Mouse (Mus musculus) thymus, postnatal 25 days (tissue): ENCODE data around the gene Creb3.
"Not testable (repeated sequence)": the region's sequence is repeated elsewhere in the genome, so short reads cannot be mapped to it uniquely, and the experiment has no call there.

Source experiments
- DNase-seq: peaks from one replicate; pipeline ENCODE4 v3.0.0; 2022

Creb3 gene

DNA sequence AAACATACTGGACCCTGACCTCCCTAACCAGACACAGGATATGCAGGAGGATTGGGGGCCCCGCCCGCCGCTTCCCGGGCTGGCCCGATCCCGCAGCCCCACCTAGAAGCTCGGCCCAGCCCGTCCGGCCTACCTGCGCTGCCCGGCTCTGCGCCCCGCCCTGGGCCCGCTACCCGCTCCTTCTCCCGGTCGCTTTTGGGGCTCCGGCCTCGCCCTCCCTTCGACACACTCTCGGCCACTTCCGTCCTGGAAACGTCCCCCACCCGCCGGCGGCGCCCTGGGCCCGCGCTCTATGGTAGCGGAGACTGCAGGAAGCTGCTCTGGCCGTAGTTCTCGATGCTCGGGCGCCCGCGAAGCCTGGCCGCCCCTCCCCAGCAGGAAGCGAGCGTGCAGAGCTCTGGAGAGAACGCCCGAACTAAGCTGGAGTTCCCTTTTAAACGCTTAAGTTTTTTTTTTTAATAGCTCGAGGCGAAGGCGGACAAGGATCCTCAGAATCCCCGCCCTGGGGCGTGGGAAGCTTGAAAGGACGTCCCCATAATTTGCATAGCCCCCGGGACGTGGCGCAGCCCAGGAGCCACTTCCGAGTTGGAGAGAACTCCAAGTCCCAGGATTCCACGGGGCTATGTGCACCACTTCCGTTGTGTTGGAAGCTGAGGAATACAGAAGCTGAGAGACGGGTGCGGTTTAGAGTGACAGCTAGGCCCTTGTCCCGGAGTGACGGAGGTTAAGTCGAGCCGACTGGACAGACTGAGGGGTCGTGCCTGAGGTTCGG lies at the start of gene Creb3, which contains the start of gene Tln1:
Creb3 (plus strand) TSS at position 336 of the 772 bp plus-strand sequence.
Tln1 (minus strand) TSS at position 695 of the 772 bp plus-strand sequence.
- DNase-seq, result peak; percentile 94

DNA sequence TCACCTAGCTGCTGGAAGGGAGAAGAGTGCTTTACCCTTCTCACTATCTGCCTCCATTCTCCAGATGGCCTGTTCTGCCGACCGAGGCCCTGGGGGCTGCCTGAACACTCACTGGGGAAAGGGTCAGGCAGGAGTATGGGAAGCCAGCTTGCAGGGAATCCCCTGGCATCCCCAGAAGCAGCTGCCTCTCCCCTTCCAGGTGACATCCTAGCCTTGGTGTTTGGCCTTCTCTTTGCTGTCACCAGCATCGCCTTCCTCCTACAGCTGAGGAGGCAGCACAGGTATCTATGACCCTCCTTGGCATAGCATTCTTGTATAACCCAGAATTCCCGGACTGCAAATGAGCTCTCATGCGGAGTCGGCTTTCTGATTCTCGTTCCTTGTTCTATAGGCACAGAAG lies 49.5 kb upstream of the Creb3 start:
- no peak for DNase-seq

DNA sequence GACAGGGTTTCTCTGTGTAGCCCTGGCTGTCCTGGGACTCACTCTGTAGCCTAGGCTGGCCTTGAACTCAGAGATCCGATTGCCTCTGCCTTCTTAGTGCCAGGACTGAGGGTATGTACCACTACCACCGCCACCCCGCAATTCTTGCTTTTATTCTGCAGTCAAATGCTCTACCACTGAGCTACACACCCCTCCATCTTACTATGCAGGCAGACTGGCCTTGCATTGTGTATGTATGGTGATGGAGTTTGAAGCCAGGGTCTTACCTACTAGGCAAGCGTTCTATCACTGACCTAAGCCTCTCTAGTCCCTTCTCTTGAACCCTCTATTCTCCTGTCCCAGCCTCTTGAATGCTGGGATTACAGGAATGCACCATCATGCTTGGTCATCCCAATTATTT lies 48.8 kb upstream of the Creb3 start:
- no peak for DNase-seq

DNA sequence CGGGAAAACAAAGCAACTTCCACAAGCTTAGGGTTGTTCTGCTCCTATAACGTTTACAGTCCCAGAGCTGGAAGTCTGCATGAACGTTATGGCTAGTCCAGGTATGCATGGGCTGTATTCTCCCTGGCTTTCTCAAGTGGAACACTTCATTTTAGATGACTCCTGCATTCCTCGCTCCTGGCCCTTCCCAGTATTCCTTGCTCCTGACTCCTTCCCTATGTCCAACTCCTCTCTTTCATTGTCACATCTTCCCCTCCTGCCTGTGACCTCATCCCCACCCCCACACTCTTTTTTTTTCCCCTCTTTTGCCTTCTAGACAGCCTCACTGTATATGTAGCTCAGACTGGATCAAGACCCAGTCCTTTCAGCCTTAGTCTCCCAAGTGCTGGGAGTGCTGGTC lies 48.3 kb upstream of the Creb3 start:
- no peak for DNase-seq

DNA sequence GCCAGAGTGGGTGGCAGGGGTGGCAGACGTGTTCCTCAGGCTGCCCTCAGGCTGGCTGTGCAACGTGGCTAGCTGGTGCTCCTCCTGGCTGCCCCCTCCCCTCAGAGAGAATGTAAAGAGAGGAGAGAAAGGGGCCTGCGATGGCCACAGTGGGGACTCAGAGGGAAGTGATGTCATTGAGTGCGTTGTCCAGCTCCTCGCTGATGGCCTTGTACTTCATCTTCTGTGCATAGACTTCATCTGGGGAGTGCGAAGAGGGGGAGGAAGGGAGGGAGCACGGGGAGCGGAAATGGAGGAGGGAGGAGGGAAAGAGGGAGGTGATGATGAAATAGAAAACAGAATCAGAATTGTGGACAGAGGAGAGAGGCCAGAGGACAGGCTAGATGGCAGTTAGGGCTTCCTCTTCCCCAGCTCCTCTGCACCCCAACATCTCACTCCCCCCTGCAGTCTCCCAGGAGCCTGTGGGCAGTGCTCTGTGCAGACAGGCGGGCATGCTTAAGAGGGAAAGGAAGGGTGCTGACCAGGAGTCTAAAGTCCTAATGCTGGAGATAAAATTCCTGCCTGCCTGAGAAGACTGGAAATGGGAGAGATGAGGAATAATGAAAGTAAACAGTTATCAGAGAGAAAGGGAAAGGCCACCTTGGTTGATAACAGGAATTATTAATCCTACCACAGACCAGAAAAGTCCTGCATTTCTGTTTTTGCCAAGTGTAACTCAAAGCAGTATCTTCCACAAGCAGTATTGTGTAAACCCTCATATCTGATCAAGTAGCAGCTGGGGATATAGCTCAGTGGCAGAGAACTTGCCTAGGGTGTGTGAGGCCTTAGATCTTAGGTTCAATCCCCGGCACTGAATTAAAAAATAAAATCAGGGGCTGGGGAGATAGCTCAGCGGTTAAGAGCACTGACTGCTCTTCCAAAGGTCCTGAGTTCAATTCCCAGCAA lies 46.1 kb upstream of the Creb3 start:
- no peak for DNase-seq

DNA sequence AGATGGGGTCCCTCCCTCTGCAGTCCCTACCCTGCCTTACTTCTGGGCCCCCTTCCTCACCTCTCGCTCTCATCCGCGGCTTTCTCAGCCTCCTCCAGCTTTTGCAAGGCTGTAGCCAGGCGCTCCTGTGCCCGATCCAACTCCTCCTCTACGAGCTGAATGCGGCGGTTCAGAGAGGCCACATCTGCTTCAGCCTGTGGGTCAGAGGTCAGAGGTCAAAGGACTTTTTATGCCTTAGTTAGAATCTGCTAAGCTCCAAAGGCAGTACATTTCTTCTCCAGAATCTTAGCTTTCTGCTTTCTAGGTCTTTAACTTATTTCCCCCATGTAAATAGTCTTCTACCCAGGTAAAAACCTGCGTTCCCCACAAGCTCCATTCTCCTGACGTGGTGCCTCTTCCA lies 42.6 kb upstream of the Creb3 start:
- no peak for DNase-seq

DNA sequence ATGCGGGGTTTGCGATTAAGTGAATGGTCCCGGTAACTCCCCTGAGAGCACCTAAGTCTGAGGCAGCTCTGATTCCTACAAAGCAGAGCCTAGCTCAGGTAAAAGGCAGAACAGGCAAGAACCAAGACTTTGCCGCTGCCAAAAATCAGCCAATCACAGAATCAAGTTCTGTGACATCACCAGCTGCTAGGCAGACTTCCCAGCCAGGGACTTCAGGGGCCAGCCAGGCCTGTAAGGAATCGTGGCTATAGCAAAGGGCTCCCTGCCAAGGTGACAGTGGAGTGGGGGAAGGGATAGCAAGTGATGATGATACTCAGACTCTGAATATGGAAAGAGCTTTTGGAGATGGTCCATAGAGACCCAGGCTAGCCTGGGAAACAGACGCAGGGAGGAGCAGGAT lies 42.2 kb upstream of the Creb3 start:
- DNase-seq, result peak; percentile 88

DNA sequence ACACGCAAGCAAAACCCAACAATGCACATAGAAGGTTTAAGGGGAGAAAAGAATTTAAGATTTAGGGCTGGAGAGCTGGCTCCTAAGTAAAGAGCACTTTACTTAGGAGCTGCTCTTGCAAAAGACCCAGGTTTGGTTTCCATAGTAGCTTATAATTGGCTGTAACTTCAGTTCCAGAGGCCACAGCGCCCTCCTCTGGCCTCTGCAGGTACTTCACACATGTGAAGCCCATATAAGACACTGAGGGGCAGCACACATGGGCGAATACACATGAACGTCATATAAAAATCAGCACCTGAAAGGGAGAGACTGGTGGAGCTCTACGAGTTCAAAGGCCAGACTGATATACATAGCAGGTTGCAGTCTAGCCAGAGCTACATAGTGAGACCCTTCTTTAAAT lies 34.3 kb upstream of the Creb3 start:
- DNase-seq, result peak; percentile 44

DNA sequence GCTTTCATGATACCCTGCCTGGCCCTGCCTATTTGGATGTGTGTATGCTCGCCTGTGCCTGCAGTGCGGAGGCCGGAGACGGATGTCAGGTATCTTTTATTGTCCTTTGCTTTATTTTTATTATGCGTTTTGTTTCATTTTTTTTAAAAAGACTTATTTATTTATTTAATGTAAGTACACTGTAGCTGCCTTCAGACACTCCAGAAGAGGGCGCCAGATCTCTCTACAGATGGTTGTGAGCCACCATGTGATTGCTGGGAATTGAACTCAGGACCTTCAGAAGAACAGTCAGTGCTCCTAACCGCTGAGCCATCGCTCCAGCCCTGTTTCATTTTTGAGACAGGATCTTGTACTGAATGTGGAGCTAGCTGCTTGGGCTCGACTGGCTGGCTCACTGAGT lies 33.6 kb upstream of the Creb3 start:
- no peak for DNase-seq

DNA sequence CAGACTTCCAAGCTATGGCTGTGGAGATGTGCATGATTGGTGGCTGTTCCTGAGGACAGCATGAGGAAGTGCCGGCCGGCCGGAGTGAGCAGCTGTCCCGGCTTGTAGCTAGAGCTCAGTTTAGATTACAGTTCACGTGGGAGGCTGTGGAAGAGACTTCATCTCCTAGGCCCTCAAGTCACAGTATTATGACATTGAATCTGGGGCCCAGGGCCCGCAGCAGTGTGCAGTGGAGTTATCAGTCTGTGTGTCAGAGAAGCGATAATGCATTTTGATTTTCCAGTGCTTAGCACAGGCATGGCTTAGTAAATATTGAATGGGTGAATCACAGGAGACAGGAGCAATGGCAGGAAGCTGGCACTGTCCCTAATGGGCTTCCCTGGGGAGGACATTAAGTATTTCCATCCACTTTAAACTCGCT lies 32.0 kb upstream of the Creb3 start:
- no peak for DNase-seq

DNA sequence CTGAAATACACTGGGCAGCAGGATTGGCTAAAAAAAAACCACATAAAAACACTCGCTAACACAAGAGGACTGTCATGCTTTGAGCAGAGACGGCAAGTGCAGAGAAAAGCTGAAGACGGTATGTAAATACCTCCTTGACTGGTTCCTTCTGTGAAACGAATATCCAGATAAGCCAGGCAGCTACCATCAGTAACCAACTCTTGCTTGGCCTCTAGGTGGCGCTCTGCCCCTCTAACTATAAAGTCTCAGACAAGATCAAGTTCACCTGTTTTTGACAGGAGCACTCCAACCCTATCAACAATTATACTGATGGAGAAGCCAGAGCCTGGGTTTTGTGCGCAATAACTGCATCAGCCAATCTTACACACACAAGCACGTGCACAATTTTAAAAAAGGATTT lies 31.6 kb upstream of the Creb3 start:
- DNase-seq, result peak; percentile 80

DNA sequence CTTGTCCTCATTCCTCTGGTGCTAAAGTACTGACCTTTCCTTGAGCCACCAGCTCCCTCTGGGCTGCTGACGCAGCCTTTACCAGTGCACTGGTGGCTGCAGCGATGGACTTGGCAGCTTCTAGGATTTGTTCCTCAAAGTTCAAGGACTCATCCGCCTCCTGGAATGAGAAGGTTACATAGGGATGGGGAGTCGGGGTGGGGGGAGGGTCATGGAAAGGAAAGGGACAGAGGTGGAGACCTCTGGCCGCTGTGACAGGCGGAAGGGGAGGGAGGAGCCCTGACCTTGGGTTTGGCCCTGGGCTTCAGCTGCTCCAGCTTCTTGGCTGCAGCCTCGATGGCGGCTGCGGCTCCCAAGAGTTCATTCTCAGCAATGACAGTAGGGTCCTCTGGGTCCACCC lies 28.9 kb upstream of the Creb3 start:
- DNase-seq, result no peak

DNA sequence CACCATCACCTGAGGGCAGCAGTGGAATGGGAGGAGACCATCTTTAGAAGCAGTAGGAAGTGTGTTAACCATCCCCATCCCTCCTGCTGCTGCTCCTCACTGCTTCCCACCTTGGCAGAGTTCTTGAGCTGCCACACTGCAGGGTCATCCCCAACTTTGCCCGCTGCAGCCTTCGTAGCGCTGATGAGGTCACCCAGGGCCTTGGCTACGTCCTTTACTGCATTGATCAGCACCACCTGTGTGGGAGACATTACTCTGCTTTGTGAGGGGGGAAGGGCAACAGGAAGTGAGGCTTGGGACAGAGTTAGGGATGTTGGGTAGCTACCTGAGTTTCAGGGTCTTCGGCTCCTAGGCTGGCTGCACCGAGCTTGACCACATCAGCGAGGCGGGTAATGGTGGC lies 26.5 kb upstream of the Creb3 start:
- DNase-seq, result no peak

DNA sequence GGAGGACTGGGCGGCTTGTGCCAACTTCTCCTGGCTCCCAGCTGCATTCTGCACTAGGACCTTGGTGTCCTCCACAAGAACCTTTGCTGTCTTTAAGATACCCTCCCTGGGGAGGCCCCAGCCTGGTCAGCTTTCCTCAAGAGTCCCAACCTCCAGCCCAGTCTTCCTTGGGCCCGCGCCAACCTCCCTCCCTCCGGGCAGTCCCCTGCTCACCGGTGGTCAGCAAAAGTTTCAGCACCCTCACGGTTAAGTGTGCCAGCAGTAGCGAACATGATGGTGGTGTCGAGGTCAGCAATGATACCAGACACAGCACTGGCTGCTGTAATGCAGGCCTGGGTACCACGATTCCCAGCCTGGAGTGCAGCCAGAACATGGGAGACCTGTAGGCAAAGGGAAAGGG lies 26.1 kb upstream of the Creb3 start:
- no peak for DNase-seq

DNA sequence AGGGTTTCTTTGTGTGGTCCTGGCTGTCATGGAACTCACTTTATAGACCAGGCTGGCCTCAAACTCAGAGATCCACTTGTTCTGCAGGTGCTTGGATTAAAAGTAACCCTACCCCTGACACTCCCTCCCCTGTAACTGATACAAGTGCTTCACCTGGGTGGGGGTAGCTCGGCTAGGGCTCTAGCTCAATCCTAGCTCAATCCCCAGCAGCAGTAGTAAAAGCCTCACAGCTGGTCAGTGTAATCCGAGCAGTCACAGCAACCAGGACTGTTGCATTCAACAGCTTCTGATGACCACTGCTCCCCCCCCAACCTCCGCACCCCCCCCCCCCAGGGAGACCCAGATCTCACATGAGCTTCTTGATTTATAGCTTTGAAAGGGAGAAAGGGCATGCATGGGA lies 20.1 kb upstream of the Creb3 start:
- no peak for DNase-seq

DNA sequence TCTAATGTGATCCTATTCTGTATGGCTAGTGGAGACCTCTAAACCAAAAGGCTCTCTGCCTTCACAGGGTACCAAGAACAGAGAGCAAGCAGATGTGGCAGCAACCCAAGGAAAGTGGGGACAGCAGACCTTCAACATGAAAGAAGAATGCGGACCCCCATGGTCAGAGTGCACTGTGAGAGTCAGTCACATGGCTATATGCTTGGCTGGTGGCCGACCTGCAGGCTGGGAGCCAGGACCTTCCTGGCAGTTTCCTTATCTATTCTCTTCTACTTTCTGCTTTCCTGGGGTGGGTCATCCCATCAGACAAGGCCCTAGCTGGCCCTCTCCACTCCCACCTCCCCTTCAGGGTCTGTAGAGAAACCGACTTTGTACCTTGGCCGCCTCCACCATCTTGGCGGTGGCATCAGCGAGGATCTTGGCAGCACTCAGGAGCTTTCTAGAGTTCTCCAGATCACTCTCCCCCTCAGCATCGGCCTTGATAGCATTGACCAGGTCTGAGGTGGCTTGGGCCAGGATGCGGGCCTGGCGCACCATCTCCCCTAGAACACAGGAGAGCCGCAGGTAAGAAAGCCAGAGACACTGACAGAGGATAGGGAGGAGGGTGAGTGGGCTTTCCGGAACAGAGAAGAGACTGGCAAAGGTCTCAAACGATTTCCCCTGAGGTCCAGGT lies 15.6 kb upstream of the Creb3 start:
- no peak for DNase-seq

DNA sequence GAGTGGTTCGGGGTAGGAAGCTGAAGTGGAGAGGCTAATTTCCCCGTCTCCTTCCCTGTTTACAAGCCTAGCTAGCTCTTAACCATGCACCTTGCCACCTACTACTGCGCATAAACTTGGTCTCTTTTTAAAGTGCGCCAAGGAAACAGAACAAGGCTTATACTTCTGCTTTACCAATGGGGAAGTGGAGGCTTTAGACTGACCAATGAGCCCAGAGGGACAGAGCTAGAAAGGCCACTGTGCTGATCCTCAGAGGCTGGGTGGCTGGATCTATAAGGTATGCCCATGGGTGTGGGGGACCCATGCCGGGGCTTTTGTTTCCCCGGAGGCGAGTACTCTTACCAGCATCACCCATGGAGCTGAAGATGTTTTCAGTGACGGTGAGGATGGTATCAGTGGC lies 15.0 kb upstream of the Creb3 start:
- DNase-seq, result no peak

DNA sequence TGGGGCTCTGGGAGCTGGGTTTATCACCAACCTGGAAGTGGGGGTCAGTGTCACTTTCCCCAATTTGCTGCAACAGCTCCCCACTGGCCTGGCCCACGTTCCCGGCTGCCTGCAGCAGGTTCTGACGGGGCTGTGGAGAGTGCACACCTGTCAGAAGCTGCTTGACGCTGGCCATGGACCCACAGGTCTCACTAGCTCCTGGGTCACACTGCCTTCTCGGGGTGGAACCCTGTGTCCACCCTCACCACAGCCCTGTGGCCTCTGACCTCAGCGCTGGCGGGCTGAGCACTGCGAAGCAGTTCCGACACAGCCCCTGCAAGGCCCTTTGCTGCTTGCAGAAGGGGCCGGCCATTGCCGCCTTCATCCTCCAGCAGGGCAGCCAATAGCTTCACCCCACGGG lies 13.1 kb upstream of the Creb3 start:
- DNase-seq, result no peak

DNA sequence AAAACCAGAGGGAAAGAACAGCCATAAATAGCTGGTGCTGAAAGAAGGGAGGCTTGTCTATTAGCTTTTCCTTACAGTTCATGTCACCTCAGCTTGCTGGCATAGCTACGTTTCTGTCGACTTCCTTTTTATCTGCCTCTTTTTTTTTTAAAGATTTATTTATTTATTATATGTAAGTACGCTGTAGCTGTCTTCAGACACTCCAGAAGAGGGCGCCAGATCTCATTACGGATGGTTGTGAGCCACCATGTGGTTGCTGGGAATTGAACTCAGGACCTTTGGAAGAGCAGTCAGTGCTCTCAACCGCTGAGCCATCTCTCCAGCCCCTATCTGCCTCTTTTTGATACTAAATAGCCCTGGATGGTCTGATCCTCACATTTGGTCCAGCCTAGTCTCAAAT lies 10.3 kb upstream of the Creb3 start:
- not testable (repeated sequence) for DNase-seq

DNA sequence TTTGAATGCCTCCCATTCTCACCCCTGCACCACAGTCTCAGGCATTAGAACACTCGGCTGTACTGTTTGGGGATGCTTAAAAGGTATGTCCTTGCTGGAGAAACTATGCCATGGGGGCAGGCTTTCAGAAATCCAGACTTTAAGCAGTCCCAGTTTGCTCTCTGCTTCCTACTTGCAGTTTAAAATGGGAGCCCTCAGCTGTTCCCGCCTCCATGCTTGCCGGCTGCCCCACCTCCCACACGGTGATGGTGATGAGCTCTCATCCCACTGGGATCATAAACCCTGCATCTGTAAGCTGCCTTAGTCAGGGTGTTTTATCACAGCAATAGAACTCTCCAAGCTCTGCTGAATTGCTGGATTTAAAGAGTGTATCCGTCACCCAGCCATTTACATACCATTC lies 9.7 kb upstream of the Creb3 start:
- no peak for DNase-seq

DNA sequence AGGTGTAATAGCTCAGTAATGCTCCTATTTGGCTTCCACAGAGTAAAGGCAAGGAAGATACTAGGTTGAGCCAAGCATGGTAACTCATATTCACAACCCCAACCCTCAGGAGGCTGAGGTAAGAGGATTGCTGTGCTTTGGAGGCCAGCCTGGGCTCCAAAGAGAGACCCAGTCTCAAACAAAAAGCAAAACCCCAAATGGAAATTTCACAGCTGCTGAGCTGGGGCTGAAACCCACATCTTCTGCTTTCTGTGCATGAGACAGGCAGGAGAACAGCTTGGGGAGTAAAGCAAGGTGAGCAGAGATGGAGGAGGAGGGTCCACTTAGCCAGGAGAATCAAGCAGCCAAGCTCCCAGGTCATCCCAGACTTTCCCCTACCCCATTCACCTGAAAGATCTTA lies 8.2 kb upstream of the Creb3 start:
- no peak for DNase-seq

DNA sequence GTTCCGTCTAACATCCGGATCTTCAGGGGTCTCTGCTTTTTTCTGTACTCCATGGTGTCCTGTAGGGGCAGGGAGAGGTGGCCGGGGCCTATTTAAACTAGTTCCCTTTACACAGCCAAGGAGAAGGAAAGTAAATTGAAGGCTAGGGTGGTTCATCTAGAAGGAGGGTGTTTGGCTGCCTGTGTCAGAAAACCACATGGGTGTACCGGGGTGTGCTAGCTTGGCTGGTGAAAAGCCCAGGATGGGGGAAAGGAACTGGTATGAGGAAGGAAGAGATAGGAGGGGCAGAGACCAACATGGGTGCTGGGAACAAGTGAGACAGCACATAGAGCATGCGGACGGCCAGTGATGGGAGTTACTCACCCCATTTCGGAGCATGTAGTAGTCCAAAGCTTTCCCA lies 6.2 kb upstream of the Creb3 start:
- DNase-seq, result no peak

DNA sequence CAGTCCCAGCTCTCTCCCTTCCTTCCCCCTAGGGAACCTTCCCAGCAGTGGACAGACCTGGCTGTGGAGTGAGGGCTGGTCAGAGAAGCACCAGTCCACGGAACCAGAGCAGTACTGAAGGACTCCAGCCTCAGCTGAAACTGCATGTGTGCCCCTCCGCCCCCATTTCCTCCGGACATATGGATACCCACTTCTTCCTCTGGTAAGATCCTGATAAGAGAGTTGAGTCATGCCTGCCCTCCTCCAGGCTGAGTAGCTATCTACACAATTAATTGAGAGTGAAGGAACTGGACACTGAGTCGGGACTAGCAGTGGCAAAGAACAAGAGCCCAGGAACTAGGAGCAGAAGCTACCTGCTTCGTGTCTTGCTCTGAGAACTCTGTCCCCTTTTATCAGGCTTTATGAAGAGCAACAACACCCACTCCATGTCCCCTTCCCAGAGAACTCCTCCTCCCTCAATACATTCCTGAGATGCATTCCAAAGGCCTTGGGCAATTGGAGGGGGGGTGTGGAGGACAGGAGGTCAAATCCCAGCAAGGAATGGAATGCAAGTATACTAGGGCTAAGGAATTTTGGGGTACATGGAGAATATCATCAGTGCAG lies 4.0 kb upstream of the Creb3 start:
- no peak for DNase-seq
